Mouse (Mus musculus) forebrain, embryonic 16.5 days (tissue): ENCODE measurements around the gene Snf8. TPM values are rescaled to one million over a fixed set of nuclear protein-coding genes. Genes with fewer than 3 reads are reported as not detected.

Experiments
- ATAC-seq: fragments of 200-750 bp; cut with Nextera tagmentation; 2 replicates; pipeline ENCODE4 v1.8.0; 2017; ENCODE audit warnings: mild to moderate bottlenecking, moderate library complexity
- H3K27ac ChIP-seq: fragments of 300-500 bp; sonication (generic); 2 replicates; pipeline ENCODE4 v1.5.1; 2014; ENCODE audit warnings: low read length, control low read depth
- H3K27me3 ChIP-seq: fragments of 300-500 bp; sonication (generic); replicated peaks from 2 replicates; pipeline ENCODE4 v1.6.1; 2014; ENCODE audit warnings: low read length; ENCODE audit not compliant: control insufficient read depth, insufficient read depth
- H3K36me3 ChIP-seq: fragments of 300-500 bp; sonication (generic); 2 replicates; pipeline ENCODE4 v1.6.1; 2014; ENCODE audit not compliant: control insufficient read depth, insufficient read depth
- H3K4me1 ChIP-seq: fragments of 300-500 bp; sonication (generic); replicated peaks from 2 replicates; pipeline ENCODE4 v1.6.1; 2014; ENCODE audit warnings: low read length; ENCODE audit not compliant: control insufficient read depth, insufficient read depth
- H3K4me2 ChIP-seq: fragments of 300-500 bp; sonication (generic); 2 replicates; pipeline ENCODE4 v1.6.1; 2014; ENCODE audit warnings: mild to moderate bottlenecking, low read length, control low read depth
- H3K4me3 ChIP-seq: fragments of 300-500 bp; sonication (generic); replicated peaks from 2 replicates; pipeline ENCODE4 v1.5.1; 2014; ENCODE audit warnings: mild to moderate bottlenecking, low read length, control low read depth
- H3K9ac ChIP-seq: fragments of 300-500 bp; sonication (generic); replicated peaks from 2 replicates; pipeline ENCODE4 v1.6.1; 2014; ENCODE audit warnings: low read depth, low read length, control low read depth
- H3K9me3 ChIP-seq: fragments of 300-500 bp; sonication (generic); 2 replicates; pipeline ENCODE4 v1.6.1; 2016; ENCODE audit warnings: low read length; ENCODE audit not compliant: control insufficient read depth
- WGBS: fragments of 180-500 bp; shearing (Covaris S2); extraction: QIAGEN DNeasy Blood & Tissue Kit; methylation state at CpG from one replicate; pipeline ENCODE4 v1.1.7; 2014; 5-methylcytosine and 5-hydroxymethylcytosine counted together
- polyA plus RNA-seq: library from polyadenylated mRNA; unstranded; fragments of >200 nt; fragmentation: Nextera tagmentation; extraction: Ambion mirVana; gene quantifications from 2 replicates; pipeline ENCODE4 v1.2.1, GENCODE M21; 2015

The Snf8 gene
- polyA plus RNA-seq, 1 experiment from 2014 or later = 129 TPM

GRCm38 (mm10) chr11:96038560-96038959 is 3.9 kb downstream of the Snf8 start:
- 94% methylated on average over 1 of the region's 1 CpGs for WGBS
- Histone ChIP-seq H3K27ac (no peak overlapping the region), H3K9ac (no peak overlapping the region), H3K36me3 (peaks cover 14% of the 10 kb centered on the region; the same call in 1 of the 2 replicates), H3K27me3 (no peaks in the 10 kb centered on the region), H3K9me3 (no peaks in the 10 kb centered on the region), H3K4me3 (no peak overlapping the region), H3K4me2 (no peak overlapping the region), H3K4me1 (peaks cover 19% of the 10 kb centered on the region)
- no peak for ATAC-seq

GRCm38 (mm10) chr11:96044803-96045567 is 10.3 kb downstream of the Snf8 start:
- ATAC-seq = no peak
- H3K27ac ChIP-seq = no peak overlapping the region
- no peak overlapping the region for H3K9ac ChIP-seq
- H3K4me3 ChIP-seq = no peak overlapping the region
- 84% methylated on average over 11 of the region's 11 CpGs for WGBS
- no peaks in the 10 kb centered on the region for H3K9me3 ChIP-seq
- H3K4me2 ChIP-seq = no peak overlapping the region
- no peaks in the 10 kb centered on the region for H3K4me1 ChIP-seq
- peaks cover 31% of the 10 kb centered on the region for H3K36me3 ChIP-seq
- no peaks in the 10 kb centered on the region for H3K27me3 ChIP-seq

GRCm38 (mm10) chr11:96046028-96046427 is 11.3 kb downstream of the Snf8 start:
- H3K36me3 ChIP-seq = peaks cover 35% of the 10 kb centered on the region
- 79% methylated on average over 8 of the region's 8 CpGs for WGBS
- H3K9ac ChIP-seq = no peak overlapping the region
- H3K4me3 ChIP-seq = no peak overlapping the region
- H3K4me1 ChIP-seq = no peaks in the 10 kb centered on the region
- no peaks in the 10 kb centered on the region for H3K9me3 ChIP-seq
- H3K27ac ChIP-seq = no peak overlapping the region
- ATAC-seq = no peak
- H3K27me3 ChIP-seq = no peaks in the 10 kb centered on the region
- H3K4me2 ChIP-seq = no peak overlapping the region

GRCm38 (mm10) chr11:96046793-96047192 is 12.1 kb downstream of the Snf8 start:
- no peaks in the 10 kb centered on the region for H3K9me3 ChIP-seq
- no peak overlapping the region for H3K27ac ChIP-seq
- 86% methylated on average over 2 of the region's 2 CpGs for WGBS
- H3K36me3 ChIP-seq = peaks cover 40% of the 10 kb centered on the region
- no peak overlapping the region for H3K9ac ChIP-seq
- no peak overlapping the region for H3K4me2 ChIP-seq
- ATAC-seq = no peak
- no peaks in the 10 kb centered on the region for H3K27me3 ChIP-seq
- no peaks in the 10 kb centered on the region for H3K4me1 ChIP-seq
- H3K4me3 ChIP-seq = no peak overlapping the region

- Histone ChIP-seq H3K4me2 (no peak overlapping the region), H3K9ac (no peak overlapping the region), H3K9me3 (no peaks in the 10 kb centered on the region), H3K4me3 (no peak overlapping the region), H3K27me3 (no peaks in the 10 kb centered on the region), H3K36me3 (peaks cover 44% of the 10 kb centered on the region), H3K4me1 (no peaks in the 10 kb centered on the region), H3K27ac (no peak overlapping the region)
- ATAC-seq = no peak
- WGBS = 83% methylated on average over 4 of the region's 4 CpGs
Observed at GRCm38 (mm10) chr11:96047469-96048373, 13.0 kb downstream of the Snf8 start.

GRCm38 (mm10) chr11:96049939-96050338 is 15.3 kb downstream of the Snf8 start:
- Histone ChIP-seq H3K4me2 (no peak overlapping the region), H3K4me1 (no peaks in the 10 kb centered on the region), H3K36me3 (peaks cover 52% of the 10 kb centered on the region), H3K9ac (no peak overlapping the region), H3K27ac (no peak overlapping the region), H3K4me3 (no peak overlapping the region), H3K27me3 (no peaks in the 10 kb centered on the region), H3K9me3 (no peaks in the 10 kb centered on the region)
- WGBS = 79% methylated on average over 4 of the region's 4 CpGs
- no peak for ATAC-seq

- no peak overlapping the region for H3K27ac ChIP-seq
- no peaks in the 10 kb centered on the region for H3K9me3 ChIP-seq
- no peaks in the 10 kb centered on the region for H3K27me3 ChIP-seq
- no peak overlapping the region for H3K4me2 ChIP-seq
- WGBS = 86% methylated on average over 3 of the region's 3 CpGs
- no peak overlapping the region for H3K9ac ChIP-seq
- ATAC-seq = no peak
- no peaks in the 10 kb centered on the region for H3K4me1 ChIP-seq
- H3K36me3 ChIP-seq = peaks cover 55% of the 10 kb centered on the region
- no peak overlapping the region for H3K4me3 ChIP-seq
Observed at GRCm38 (mm10) chr11:96050854-96051253, 16.2 kb downstream of the Snf8 start.

- no peaks in the 10 kb centered on the region for H3K9me3 ChIP-seq
- H3K27ac ChIP-seq = no peak overlapping the region
- WGBS = 94% methylated on average over 4 of the region's 4 CpGs
- no peak overlapping the region for H3K4me3 ChIP-seq
- no peak overlapping the region for H3K4me2 ChIP-seq
- H3K9ac ChIP-seq = no peak overlapping the region
- H3K4me1 ChIP-seq = peaks cover 10% of the 10 kb centered on the region
- no peaks in the 10 kb centered on the region for H3K27me3 ChIP-seq
- H3K36me3 ChIP-seq = peaks cover 27% of the 10 kb centered on the region
- no peak for ATAC-seq
Observed at GRCm38 (mm10) chr11:96058309-96058708, 23.6 kb downstream of the Snf8 start.

GRCm38 (mm10) chr11:96064521-96065214 is 30.0 kb downstream of the Snf8 start:
- WGBS = under 1% methylated on average over 49 of the region's 64 CpGs
- Histone ChIP-seq H3K9me3 (no peaks in the 10 kb centered on the region), H3K4me1 (peaks cover 25% of the 10 kb centered on the region), H3K4me2 (peak overlapping the region; percentile 95), H3K36me3 (peaks cover 7% of the 10 kb centered on the region), H3K4me3 (peak overlapping the region; percentile 69), H3K9ac (peak overlapping the region; percentile 83), H3K27ac (peak overlapping the region; percentile 81), H3K27me3 (no peaks in the 10 kb centered on the region)
- peak; percentile 39 for ATAC-seq
